Mouse (Mus musculus) layer of hippocampus, adult 9-10 months (tissue): ENCODE results near the gene Gm20835.
"Not testable (repeated sequence)": the region's sequence is repeated elsewhere in the genome, so short reads cannot be mapped to it uniquely, and the experiment has no call there.

Experiments
- DNase-seq: peaks from one replicate; pipeline ENCODE4 v3.0.0; 2022; ENCODE audit warnings: low spot score

Gene Gm20835

GRCm38 (mm10) chrY:36735190-36735589 is at the start of gene Gm20835:
Gene Gm20835 (minus strand): TSS chrY:36735290.
- not testable (repeated sequence) for DNase-seq
